Mouse (Mus musculus) heart, embryonic 15.5 days (tissue): ENCODE results near the gene Nudt4. TPM values are rescaled to one million over a fixed set of nuclear protein-coding genes. Genes with fewer than 3 reads are reported as not detected.
A peak's percentile ranks its signal among the peaks of the same experiment; 100 is the strongest.

ENCODE experiments used
- ATAC-seq: fragments of 200-750 bp; cut with Nextera tagmentation; replicated peaks from 2 replicates; pipeline ENCODE4 v1.8.0; 2017; ENCODE audit warnings: low read depth, moderate TSS enrichment; ENCODE audit not compliant: insufficient number of reproducible peaks, insufficient read depth, low FRiP score
- H3K27ac ChIP-seq: fragments of 300-500 bp; sonication (generic); 2 replicates; pipeline ENCODE4 v1.5.1; 2015; ENCODE audit warnings: mild to moderate bottlenecking, inconsistent platforms
- H3K27me3 ChIP-seq: fragments of 300-500 bp; sonication (generic); 2 replicates; pipeline ENCODE4 v1.6.1; 2015; ENCODE audit warnings: inconsistent platforms
- H3K36me3 ChIP-seq: fragments of 300-500 bp; sonication (generic); 2 replicates; pipeline ENCODE4 v1.6.1; 2015; ENCODE audit warnings: mild to moderate bottlenecking, inconsistent platforms
- H3K4me1 ChIP-seq: fragments of 300-500 bp; sonication (generic); replicated peaks from 2 replicates; pipeline ENCODE4 v1.6.1; 2015; ENCODE audit warnings: inconsistent platforms
- H3K4me2 ChIP-seq: fragments of 300-500 bp; sonication (generic); 2 replicates; pipeline ENCODE4 v1.6.1; 2015; ENCODE audit warnings: inconsistent platforms, mild to moderate bottlenecking, moderate library complexity
- H3K4me3 ChIP-seq: fragments of 300-500 bp; sonication (generic); 2 replicates; pipeline ENCODE4 v1.5.1; 2015; ENCODE audit warnings: mild to moderate bottlenecking, inconsistent platforms
- H3K9ac ChIP-seq: fragments of 300-500 bp; sonication (generic); 2 replicates; pipeline ENCODE4 v1.6.1; 2015; ENCODE audit warnings: mild to moderate bottlenecking, inconsistent platforms
- H3K9me3 ChIP-seq: fragments of 300-500 bp; sonication (generic); replicated peaks from 2 replicates; pipeline ENCODE4 v1.6.1; 2016; ENCODE audit warnings: inconsistent platforms
- WGBS: fragments of 180-500 bp; shearing (Covaris S2); methylation state at CpG from one replicate; pipeline ENCODE4 v1.1.7; 2015; ENCODE audit warnings: mixed read lengths; 5-methylcytosine and 5-hydroxymethylcytosine counted together
- polyA plus RNA-seq: library from polyadenylated mRNA; unstranded; fragments of >200 nt; fragmentation: Nextera tagmentation; extraction: Ambion mirVana; gene quantifications from 2 replicates; pipeline ENCODE4 v1.2.1, GENCODE M21; 2015

The Nudt4 gene
- polyA plus RNA-seq, 1 experiment from 2014 or later, result 68.7 TPM

GRCm38 (mm10) chr10:95565156-95565854, 1.4 kb upstream of the Nudt4 start:
- WGBS, result 39% methylated on average over 14 of the region's 14 CpGs
- no peaks in the 10 kb centered on the region for H3K27me3 ChIP-seq
- H3K4me2 ChIP-seq, result peak overlapping the region; percentile 25; the same call in 1 of the 2 replicates
- no peak overlapping the region for H3K9ac ChIP-seq
- peaks cover 25% of the 10 kb centered on the region for H3K4me1 ChIP-seq
- H3K4me3 ChIP-seq, result 0 out of 2 replicates have a peak overlapping the region, but pooled peaks have one; percentile 2
- H3K36me3 ChIP-seq, result no peaks in the 10 kb centered on the region
- no peaks in the 10 kb centered on the region for H3K9me3 ChIP-seq
- ATAC-seq, result no peak
- peak overlapping the region; percentile 16; the same call in 1 of the 2 replicates for H3K27ac ChIP-seq

DNA sequence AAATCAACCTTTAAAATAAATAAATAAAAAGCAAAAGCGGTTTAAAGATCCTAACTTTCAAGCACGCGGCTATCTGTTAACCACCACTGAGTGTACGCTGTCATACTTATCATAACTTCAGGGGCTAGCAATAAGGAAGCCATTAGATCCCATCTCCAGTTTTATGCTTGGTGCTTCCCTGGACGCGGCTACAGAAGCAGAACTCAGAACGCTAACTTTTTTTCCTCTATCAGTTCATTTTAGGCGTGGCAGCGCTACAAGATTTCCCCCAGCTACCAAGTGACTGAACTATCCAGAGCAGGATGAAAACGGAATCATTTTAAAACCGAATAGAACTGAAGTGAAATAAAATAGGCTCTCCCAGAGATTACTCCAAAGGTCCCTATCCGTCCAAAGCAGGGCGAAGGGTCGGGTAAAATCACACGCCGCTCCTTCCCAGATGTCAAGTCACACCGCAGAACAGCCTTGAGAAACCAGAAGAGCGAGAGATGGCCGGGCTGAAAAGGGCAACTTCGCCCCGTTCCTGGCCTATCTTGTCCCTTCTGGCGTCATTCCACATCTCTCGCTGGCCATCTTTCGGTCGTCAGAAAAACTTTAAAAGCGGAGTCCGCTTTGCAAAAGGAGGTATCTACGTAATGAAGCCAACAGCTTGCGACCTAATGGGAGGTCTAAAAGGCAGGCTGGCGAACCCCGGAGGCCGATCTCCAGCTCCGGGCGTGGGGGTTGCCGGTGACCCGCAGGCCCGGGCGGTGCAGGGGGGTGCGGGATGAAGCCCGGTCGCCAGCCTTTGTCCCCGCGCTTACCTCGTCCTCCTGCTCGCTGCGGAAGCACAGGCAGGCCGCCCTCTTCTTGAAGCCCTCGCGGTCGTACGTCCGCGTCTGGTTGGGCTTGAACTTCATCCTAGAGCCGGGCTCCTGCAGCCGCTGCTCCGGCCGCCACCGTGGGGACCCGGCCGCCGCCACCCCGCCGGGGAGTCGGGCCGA, 796 bp downstream of the Nudt4 start:
- peak overlapping the region; percentile 90 for H3K27ac ChIP-seq
- WGBS, result under 1% methylated on average over 65 of the region's 65 CpGs
- peaks cover 40% of the 10 kb centered on the region for H3K4me1 ChIP-seq
- no peaks in the 10 kb centered on the region for H3K27me3 ChIP-seq
- H3K36me3 ChIP-seq, result no peaks in the 10 kb centered on the region; the same call in 1 of the 2 replicates
- ATAC-seq, result peak; percentile 59
- peak overlapping the region; percentile 92 for H3K9ac ChIP-seq
- peak overlapping the region; percentile 82 for H3K4me2 ChIP-seq
- no peaks in the 10 kb centered on the region for H3K9me3 ChIP-seq
- H3K4me3 ChIP-seq, result peak overlapping the region; percentile 62

DNA sequence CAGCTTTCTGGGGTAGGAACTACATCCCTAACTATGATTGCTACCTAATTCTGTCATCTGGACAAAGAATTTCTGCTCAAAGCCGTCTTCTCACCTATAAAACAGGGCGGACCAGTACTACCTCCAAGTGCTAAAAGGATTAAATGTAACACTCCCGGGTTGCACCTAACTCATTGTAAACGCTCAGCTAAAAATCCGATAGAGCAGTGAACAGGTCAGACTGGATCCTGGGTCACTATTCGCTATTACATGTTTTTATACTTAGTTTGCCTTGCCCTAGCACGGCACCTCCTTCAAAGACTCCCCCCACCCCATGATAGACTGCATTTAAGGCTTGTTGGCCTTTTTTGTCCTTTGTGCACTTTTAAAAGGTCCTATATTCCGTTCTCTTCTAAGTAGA, 1.6 kb downstream of the Nudt4 start:
- no peak for ATAC-seq
- Histone ChIP-seq H3K9ac (peak overlapping the region; percentile 92), H3K27ac (peak overlapping the region; percentile 90), H3K27me3 (no peaks in the 10 kb centered on the region), H3K4me2 (peak overlapping the region; percentile 82), H3K4me3 (peak overlapping the region; percentile 62), H3K36me3 (peaks cover 4% of the 10 kb centered on the region; the same call in 1 of the 2 replicates), H3K9me3 (no peaks in the 10 kb centered on the region), H3K4me1 (peaks cover 42% of the 10 kb centered on the region)
- 3% methylated on average over 8 of the region's 8 CpGs for WGBS

GRCm38 (mm10) chr10:95561616-95562015, 2.3 kb downstream of the Nudt4 start:
- no peak for ATAC-seq

DNA sequence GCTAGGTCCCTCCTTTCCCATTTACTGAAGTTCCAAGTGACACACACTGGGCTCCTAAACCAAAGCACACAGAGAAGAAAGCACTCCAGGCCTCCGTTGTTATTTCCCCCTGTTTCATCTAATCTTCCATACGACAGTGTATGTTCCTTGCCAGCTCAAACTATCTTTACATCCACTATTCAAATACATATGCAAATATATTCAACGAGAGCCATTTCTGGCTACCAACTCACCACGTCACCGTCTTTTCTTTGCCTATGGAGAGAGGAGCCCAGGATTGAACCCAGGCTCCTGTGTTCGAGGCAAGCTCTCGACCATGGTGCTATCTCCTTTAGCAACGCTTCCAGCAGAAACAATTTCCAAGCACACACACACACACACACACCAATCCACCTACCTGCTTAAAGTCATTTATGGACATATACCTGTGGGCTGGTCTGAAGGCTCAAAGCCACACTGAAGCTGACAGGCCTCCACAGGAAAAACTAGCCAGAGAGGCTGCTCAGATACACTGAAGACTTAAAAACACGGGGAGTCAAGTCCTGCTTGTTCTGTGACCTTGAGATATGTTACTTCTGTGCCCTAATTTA, 3.5 kb downstream of the Nudt4 start:
- H3K4me3 ChIP-seq, result peak overlapping the region; percentile 21
- H3K4me1 ChIP-seq, result peaks cover 53% of the 10 kb centered on the region
- WGBS, result 74% methylated on average over 9 of the region's 9 CpGs
- peak overlapping the region; percentile 44 for H3K4me2 ChIP-seq
- peak overlapping the region; percentile 25; the same call in 1 of the 2 replicates for H3K27ac ChIP-seq
- no peaks in the 10 kb centered on the region for H3K9me3 ChIP-seq
- peaks cover 4% of the 10 kb centered on the region; the same call in 1 of the 2 replicates for H3K36me3 ChIP-seq
- H3K9ac ChIP-seq, result no peak overlapping the region
- no peak for ATAC-seq
- no peaks in the 10 kb centered on the region for H3K27me3 ChIP-seq

More at GRCm38 (mm10) chr10:95561616-95562015, 2.3 kb downstream of the Nudt4 start:
- no peak overlapping the region for H3K27ac ChIP-seq
- no peaks in the 10 kb centered on the region for H3K9me3 ChIP-seq
- WGBS, result 38% methylated on average over 7 of the region's 7 CpGs
- H3K27me3 ChIP-seq, result no peaks in the 10 kb centered on the region
- peak overlapping the region; percentile 62 for H3K4me3 ChIP-seq
- H3K36me3 ChIP-seq, result peaks cover 4% of the 10 kb centered on the region; the same call in 1 of the 2 replicates
- H3K9ac ChIP-seq, result peak overlapping the region; percentile 92
- H3K4me1 ChIP-seq, result peaks cover 44% of the 10 kb centered on the region
- H3K4me2 ChIP-seq, result peak overlapping the region; percentile 82

DNA sequence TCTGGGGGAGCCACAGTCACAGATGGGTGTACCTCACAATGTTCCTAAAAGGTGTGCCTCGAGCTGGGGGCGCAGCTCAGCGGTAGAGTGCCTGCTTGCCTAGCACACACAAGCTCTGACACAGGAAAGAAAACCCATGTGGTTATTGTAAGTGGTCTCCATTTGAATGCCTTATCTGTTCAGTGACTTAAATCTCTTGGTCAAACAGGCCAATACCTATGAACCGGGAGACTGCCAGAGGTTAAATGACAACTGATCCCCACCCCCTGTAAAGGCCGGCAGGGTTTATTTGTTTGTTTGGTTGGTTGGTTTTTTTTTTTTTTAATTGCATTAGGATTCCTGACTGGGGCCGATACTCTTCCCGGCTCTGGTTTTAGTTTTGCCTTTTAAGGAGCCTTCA, 4.5 kb downstream of the Nudt4 start:
- Histone ChIP-seq H3K9me3 (no peaks in the 10 kb centered on the region), H3K4me1 (peaks cover 53% of the 10 kb centered on the region), H3K27me3 (no peaks in the 10 kb centered on the region), H3K9ac (no peak overlapping the region), H3K36me3 (peaks cover 4% of the 10 kb centered on the region; the same call in 1 of the 2 replicates), H3K4me2 (peak overlapping the region; percentile 19; the same call in 1 of the 2 replicates), H3K4me3 (no peak overlapping the region), H3K27ac (no peak overlapping the region)
- 68% methylated on average over 7 of the region's 7 CpGs for WGBS
- no peak for ATAC-seq

- Histone ChIP-seq H3K9ac (no peak overlapping the region), H3K4me2 (no peak overlapping the region), H3K36me3 (peaks cover 4% of the 10 kb centered on the region; the same call in 1 of the 2 replicates), H3K27me3 (no peaks in the 10 kb centered on the region), H3K9me3 (no peaks in the 10 kb centered on the region), H3K4me3 (no peak overlapping the region), H3K27ac (no peak overlapping the region), H3K4me1 (peaks cover 60% of the 10 kb centered on the region)
- ATAC-seq, result no peak
- 91% methylated on average over 5 of the region's 5 CpGs for WGBS
These were observed 6.6 kb downstream of the Nudt4 start for GRCm38 (mm10) chr10:95557337-95557828.

- no peak overlapping the region for H3K4me3 ChIP-seq
- H3K9ac ChIP-seq, result no peak overlapping the region
- peaks cover 12% of the 10 kb centered on the region; the same call in 1 of the 2 replicates for H3K36me3 ChIP-seq
- H3K27ac ChIP-seq, result peak overlapping the region; percentile 36; the same call in 1 of the 2 replicates
- no peaks in the 10 kb centered on the region for H3K27me3 ChIP-seq
- no peaks in the 10 kb centered on the region for H3K9me3 ChIP-seq
- ATAC-seq, result no peak
- H3K4me1 ChIP-seq, result peaks cover 54% of the 10 kb centered on the region
- 79% methylated on average over 11 of the region's 11 CpGs for WGBS
- H3K4me2 ChIP-seq, result 0 out of 2 replicates have a peak overlapping the region, but pooled peaks have one; percentile 7
These were observed 8.1 kb downstream of the Nudt4 start for GRCm38 (mm10) chr10:95555866-95556265.

DNA sequence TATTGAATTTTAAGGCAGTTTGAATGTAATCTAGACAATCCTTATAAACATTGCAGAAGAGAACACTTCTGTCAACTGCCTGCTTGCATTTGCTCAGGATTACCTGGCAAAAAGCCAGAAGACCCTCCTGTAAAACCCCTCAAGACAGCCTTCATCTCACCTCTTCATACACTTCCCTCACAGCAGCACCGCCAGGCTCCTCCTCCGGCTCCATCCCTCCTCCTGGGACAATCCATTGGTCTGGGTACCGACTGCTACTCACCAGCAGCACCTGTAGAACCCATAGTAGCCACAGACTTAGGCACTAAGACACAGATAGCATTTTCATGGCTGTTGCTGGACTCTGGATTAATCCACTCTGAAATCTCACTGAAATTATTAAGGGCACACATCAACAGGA, 11.6 kb downstream of the Nudt4 start:
- Histone ChIP-seq H3K9ac (no peak overlapping the region), H3K4me3 (no peak overlapping the region), H3K4me2 (no peak overlapping the region), H3K27me3 (no peaks in the 10 kb centered on the region), H3K4me1 (peaks cover 33% of the 10 kb centered on the region), H3K27ac (no peak overlapping the region), H3K9me3 (no peaks in the 10 kb centered on the region), H3K36me3 (peaks cover 35% of the 10 kb centered on the region)
- WGBS, result 65% methylated on average over 3 of the region's 3 CpGs
- ATAC-seq, result no peak

DNA sequence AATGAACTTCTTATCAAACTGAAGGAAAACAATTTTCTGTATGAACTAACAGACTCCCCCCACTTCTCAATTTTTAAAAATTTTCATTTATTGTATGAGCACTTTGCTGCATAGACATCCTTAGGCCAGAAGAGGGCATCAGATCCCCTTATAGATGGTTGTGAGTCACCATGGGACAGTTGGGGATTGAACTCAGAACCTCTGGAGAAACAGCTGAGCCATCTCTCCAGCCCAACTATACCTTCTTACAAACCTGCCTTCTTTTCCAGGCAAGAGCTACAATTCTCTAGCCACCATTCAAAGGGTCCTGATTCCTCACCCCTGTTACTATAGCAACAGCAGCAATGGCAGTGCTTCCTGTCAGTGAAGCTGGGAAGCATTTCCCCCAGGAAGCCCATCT, 12.2 kb downstream of the Nudt4 start:
- H3K9ac ChIP-seq, result no peak overlapping the region
- no peaks in the 10 kb centered on the region for H3K27me3 ChIP-seq
- H3K4me1 ChIP-seq, result peaks cover 33% of the 10 kb centered on the region
- no peak overlapping the region for H3K4me2 ChIP-seq
- H3K4me3 ChIP-seq, result no peak overlapping the region
- no peak overlapping the region for H3K27ac ChIP-seq
- peaks cover 38% of the 10 kb centered on the region for H3K36me3 ChIP-seq
- ATAC-seq, result no peak
- H3K9me3 ChIP-seq, result no peaks in the 10 kb centered on the region
